Mouse (Mus musculus) bone marrow macrophage, adult 2 months (primary cell): ENCODE data around the gene Atad5.

ENCODE experiments used
- CTCF ChIP-seq: IDR thresholded peaks from 2 replicates; pipeline ENCODE4 v1.5.1; 2012; ENCODE audit warnings: low read depth, mild to moderate bottlenecking, low read length, moderate library complexity
- POLR2A ChIP-seq: IDR thresholded peaks from 2 replicates; pipeline ENCODE4 v1.6.1; 2012; ENCODE audit warnings: mild to moderate bottlenecking, low read depth, low read length, borderline replicate concordance

DNA sequence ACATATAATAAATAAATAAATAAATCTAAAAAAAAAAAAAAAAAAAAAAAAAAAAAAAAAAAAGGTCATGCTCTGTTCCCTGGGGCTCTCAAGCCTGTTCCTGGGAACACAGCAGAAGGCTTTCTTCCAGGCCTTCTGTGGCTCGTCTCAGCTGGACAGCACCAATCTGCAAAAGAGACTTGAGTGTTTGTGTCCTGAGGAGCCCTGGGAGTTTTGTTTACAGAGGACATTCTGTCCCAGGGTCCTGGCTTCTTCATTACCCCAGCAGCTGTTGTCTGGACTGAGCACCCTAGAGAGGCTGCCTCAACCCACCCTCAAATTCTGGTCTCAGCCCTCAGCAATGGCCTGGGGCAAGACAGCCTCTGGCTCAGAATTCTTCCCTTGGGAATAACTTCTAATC, 59.1 kb downstream of the Atad5 start:
- no peak for TF ChIP-seq CTCF
- no peak for TF ChIP-seq POLR2A
